17 mouse cellular contexts compared by ENCODE assay signal in genomic region chr2:154233426-154233825, GRCm38 (mm10). TPM values are rescaled to one million over a fixed set of nuclear protein-coding genes. Genes with fewer than 3 reads are reported as not detected.
A peak's percentile ranks its signal among the peaks of the same experiment; 100 is the strongest.
DNase-seq lines count a peak whose midpoint lies in the region; ATAC-seq lines count a peak whose summit lies in the region.
"Had no signal": no experiment of that assay in that cellular context is flagged by ENCODE, and none has a peak within 500 bp of the region (broad histone marks: within the 10 kb centered on the region; RNA-seq: fewer than 3 reads in every experiment).

No protein-coding gene starts in this region.

- intact Hi-C loops in left cerebral cortex, postnatal 4 days (cut with DNase I) = no loop called here
- intact Hi-C loops in left cerebral cortex, postnatal 36 days (cut with DNase I) = no loop called here

- ATAC-seq in cerebellum, adult (ENCODE audit: insufficient number of reproducible peaks, low FRiP score, low TSS enrichment) = no peak
- ATAC-seq: inflammation-experienced regulatory T-cells, adult 6 months had no signal

- peak; percentile 34 for DNase-seq in cerebellum, adult 11-12 months
- peak; percentile 74 for DNase-seq in left cerebral cortex, postnatal 4 days
- no peak for DNase-seq in left cerebral cortex, adult 11 months (ENCODE audit: low spot score)
- DNase-seq in cerebellum, postnatal 14 days = peak; percentile 80 to 84
- DNase-seq in layer of hippocampus, postnatal 14 days (ENCODE audit: low spot score in 2 of 2) = peak; percentile 64 to 84
- DNase-seq in kidney, adult 9 months = no peak
- no peak for DNase-seq in left cerebral cortex, postnatal 36 days (ENCODE audit: low spot score in 2 of 2)
- DNase-seq: embryo, embryonic 11 days; heart, postnatal 14 days had no signal

RNA-seq across cellular contexts. Expression of gene Bpifb5, which starts 9.9 kb away (rescaled TPM):
- total RNA-seq in left cerebral cortex, postnatal 4 days (2021) = under 1 TPM in 1 of 2 experiments, not detected in 1; 0.30 TPM
- total RNA-seq in layer of hippocampus, postnatal 14 days (2021) = not detected
- total RNA-seq in left cerebral cortex, postnatal 36 days (2021) = not detected
- total RNA-seq: CH12.LX; gastrocnemius, adult 18-20 months; heart, adult 8-10 months; heart, postnatal 14 days; left cerebral cortex, adult 2 months; liver, adult 2 months had no signal

RNA-seq across cellular contexts. Expression of gene Bpifb9a, which starts 24.2 kb away (rescaled TPM):
- not detected for total RNA-seq in left cerebral cortex, postnatal 4 days (2021)
- not detected for total RNA-seq in layer of hippocampus, postnatal 14 days (2021)
- not detected for total RNA-seq in left cerebral cortex, postnatal 36 days (2021)
- total RNA-seq: CH12.LX; gastrocnemius, adult 18-20 months; heart, adult 8-10 months; heart, postnatal 14 days; left cerebral cortex, adult 2 months; liver, adult 2 months; megakaryocyte progenitor cell, adult 5-6 weeks had no signal

RNA-seq across cellular contexts. Expression of gene Bpifb1, which starts 42.8 kb away (rescaled TPM):
- under 1 TPM; 0.14 to 0.30 TPM for total RNA-seq in left cerebral cortex, postnatal 4 days (2021)
- total RNA-seq in layer of hippocampus, postnatal 14 days (2021) = under 1 TPM; 0.48 to 0.71 TPM
- under 1 TPM in 1 of 2 experiments, not detected in 1; 0.25 TPM for total RNA-seq in left cerebral cortex, postnatal 36 days (2021)
- total RNA-seq: CH12.LX; gastrocnemius, adult 18-20 months; liver, adult 2 months; megakaryocyte progenitor cell, adult 5-6 weeks had no signal

Comparison
In these comparisons a context has a peak if more than half of its experiments do, and no peak if none do; other contexts are left out.
1. DNase-seq: peak in cerebellum, adult 11-12 months (single experiment), left cerebral cortex, postnatal 4 days (single experiment), cerebellum, postnatal 14 days (2 of 2) and layer of hippocampus, postnatal 14 days (2 of 2); none in left cerebral cortex, adult 11 months (single experiment), kidney, adult 9 months (single experiment) and left cerebral cortex, postnatal 36 days (0 of 2).